ENCODE assay signal across 18 mouse cellular contexts in genomic region chr16:85150902-85151301, GRCm38 (mm10). TPM values are rescaled to one million over a fixed set of nuclear protein-coding genes. Genes with fewer than 3 reads are reported as not detected.
DNase-seq lines count a peak whose midpoint lies in the region; ATAC-seq and TF ChIP-seq lines count a peak whose summit lies in the region.
"Had no signal": no experiment of that assay in that cellular context is flagged by ENCODE, and none has a peak within 500 bp of the region (broad histone marks: within the 10 kb centered on the region; RNA-seq: fewer than 3 reads in every experiment).

No protein-coding gene starts in this region.

- H3K4me1 ChIP-seq in heart, embryonic 11.5 days (ENCODE audit: control insufficient read depth, insufficient read depth, low read length): peaks cover 51% of the 10 kb centered on the region

- intact Hi-C loops in heart, postnatal 25 days (cut with DNase I): no loop called here

- peak overlapping the region; percentile 47 for H3K4me2 ChIP-seq in heart, embryonic 11.5 days
- H3K4me2 ChIP-seq: hindbrain, embryonic 14.5 days; limb, embryonic 13.5 days; midbrain, embryonic 15.5 days had no signal

- DNase-seq in cerebellum, adult 11-12 months: no peak
- no peak for DNase-seq in heart, postnatal 25 days (ENCODE audit: low spot score)
- no peak for DNase-seq in layer of hippocampus, adult 2 months (ENCODE audit: low spot score in 2 of 2)
- DNase-seq in layer of hippocampus, adult 9-10 months (ENCODE audit: low spot score): no peak
- DNase-seq in brain, adult 2 months (ENCODE audit: low read depth, low spot score): peak; percentile 47
- DNase-seq in frontal cortex, postnatal 36 days (ENCODE audit: low spot score in 2 of 2): no peak
- DNase-seq: cerebellum, adult 8-10 months; forebrain, postnatal 0 days; gastrocnemius, postnatal 14 days; thymus, adult 2 months had no signal

- no peak for TF ChIP-seq CTCF in layer of hippocampus, adult 2 months (conservative IDR thresholded peaks at IDR 0.05)

- 30% methylated on average over 9 of the region's 9 CpGs for whole genome bisulfite sequencing in heart, embryonic 11.5 days (ENCODE audit: insufficient replicate concordance)

- no peak overlapping the region for H3K4me3 ChIP-seq in heart, embryonic 11.5 days (ENCODE audit: low read depth, low read length)
- no peak overlapping the region for H3K4me3 ChIP-seq in layer of hippocampus, adult 2 months
- H3K4me3 ChIP-seq: erythroblast, embryonic 14.5 days; limb, embryonic 13.5 days; midbrain, embryonic 15.5 days had no signal

- no peaks in the 10 kb centered on the region for H3K36me3 ChIP-seq in heart, embryonic 11.5 days (ENCODE audit: control insufficient read depth, insufficient read depth, low read length)
- H3K36me3 ChIP-seq: limb, embryonic 13.5 days; midbrain, embryonic 15.5 days had no signal

- H3K9me3 ChIP-seq in heart, embryonic 11.5 days (replicated peaks; ENCODE audit: control insufficient read depth, low read length): no peaks in the 10 kb centered on the region
- H3K9me3 ChIP-seq: limb, embryonic 13.5 days; midbrain, embryonic 15.5 days had no signal

- H3K27ac ChIP-seq in heart, embryonic 11.5 days (ENCODE audit: low read depth, low read length): peak overlapping the region; percentile 59
- H3K27ac ChIP-seq in layer of hippocampus, adult 2 months: peak overlapping the region; percentile 49
- H3K27ac ChIP-seq: limb, embryonic 13.5 days; midbrain, embryonic 15.5 days had no signal

- 0 out of 2 replicates have a peak, but pooled peaks have one; percentile 38 for ATAC-seq in cerebellum, adult (ENCODE audit: insufficient number of reproducible peaks, low FRiP score, low TSS enrichment)
- ATAC-seq in heart, embryonic 11.5 days (replicated peaks; ENCODE audit: insufficient number of reproducible peaks, low FRiP score, low TSS enrichment): no peak
- ATAC-seq: forebrain, postnatal 0 days; intestine, embryonic 16.5 days; midbrain, embryonic 15.5 days had no signal

- H3K9ac ChIP-seq in heart, embryonic 11.5 days (ENCODE audit: low read depth, low read length): no peak overlapping the region
- H3K9ac ChIP-seq: forebrain, postnatal 0 days; hindbrain, embryonic 14.5 days; limb, embryonic 13.5 days; midbrain, embryonic 15.5 days had no signal

- H3K27me3 ChIP-seq in heart, embryonic 11.5 days (ENCODE audit: control insufficient read depth, insufficient read depth, low read length): no peaks in the 10 kb centered on the region
- H3K27me3 ChIP-seq: limb, embryonic 13.5 days; midbrain, embryonic 15.5 days; Patski had no signal

RNA-seq across cellular contexts. Expression of gene App, which starts 22.7 kb away (rescaled TPM):
- 143 and 180 TPM in 2 replicates for polyA plus RNA-seq in heart, embryonic 11.5 days (2014; fragmentation: Nextera tagmentation; extraction: Ambion mirVana)
- total RNA-seq in heart, postnatal 25 days (2021): 100 to 1,000 TPM; 142 to 157 TPM
- total RNA-seq in layer of hippocampus, adult 2 months (2021): 1,000 to 10,000 TPM; 1,175 to 1,228 TPM

Comparison
In these comparisons a context has a peak if more than half of its experiments do, and no peak if none do; other contexts are left out.
1. RNA of gene App, which starts 22.7 kb away (total RNA-seq): 1,175 to 1,228 TPM in layer of hippocampus, adult 2 months; 142 to 157 TPM in heart, postnatal 25 days; every median in the first group is over 4 times any median in the second.